Mouse (Mus musculus) ES-E14 (cell line): ENCODE data around the gene Trappc3. TPM values are rescaled to one million over a fixed set of nuclear protein-coding genes. Genes with fewer than 3 reads are reported as not detected.

Experiments
- DNase-seq: peaks from one replicate; pipeline ENCODE4 v3.0.0-alpha.2; 2013; ENCODE audit warnings: low read depth, low spot score
- H3K27ac ChIP-seq: 2 replicates; pipeline ENCODE4 v1.5.1; 2012; ENCODE audit warnings: low read depth, mild to moderate bottlenecking, low read length, moderate library complexity, mixed read lengths; ENCODE audit not compliant: poor library complexity, insufficient read depth, severe bottlenecking
- H3K36me3 ChIP-seq: 2 replicates; pipeline ENCODE4 v1.6.1; 2012; ENCODE audit warnings: mild to moderate bottlenecking, low read length, moderate library complexity, mixed read lengths; ENCODE audit not compliant: control insufficient read depth, poor library complexity, insufficient read depth, severe bottlenecking
- H3K4me1 ChIP-seq, 2 experiments: fragments of 150-350 bp in 1 of 2; sonication (generic) in 1 of 2; 2 replicates each; pipeline ENCODE4 v1.6.1; 2012; ENCODE audit warnings: low read length in 2 of 2, mild to moderate bottlenecking in 1 of 2, mixed read lengths in 1 of 2; ENCODE audit not compliant: control insufficient read depth in 2 of 2, insufficient read depth in 2 of 2, poor library complexity in 1 of 2
- H3K4me3 ChIP-seq, 2 experiments: fragments of 150-350 bp in 1 of 2; sonication (generic) in 1 of 2; 2 replicates each; pipeline ENCODE4 v1.5.1; 2012; ENCODE audit warnings: low read length in 2 of 2, low read depth in 1 of 2, mild to moderate bottlenecking in 1 of 2, mixed read lengths in 1 of 2; ENCODE audit not compliant: insufficient read depth in 1 of 2, poor library complexity in 1 of 2, severe bottlenecking in 1 of 2
- H3K9ac ChIP-seq: 2 replicates; pipeline ENCODE4 v1.6.1; 2012; ENCODE audit warnings: low read depth, mild to moderate bottlenecking, low read length, mixed read lengths; ENCODE audit not compliant: poor library complexity, insufficient read depth, severe bottlenecking
- H3K9me3 ChIP-seq: fragments of 150-350 bp; sonication (generic); 2 replicates; pipeline ENCODE4 v1.6.1; 2012; ENCODE audit warnings: low read depth, mild to moderate bottlenecking, low read length; ENCODE audit not compliant: control insufficient read depth, insufficient read depth
- CHD2 ChIP-seq: IDR thresholded peaks from 2 replicates; pipeline ENCODE4 v1.6.1; 2014; ENCODE audit warnings: mild to moderate bottlenecking, low read depth, low read length, inconsistent platforms
- HCFC1 ChIP-seq: IDR thresholded peaks from 2 replicates; pipeline ENCODE4 v1.6.1; 2012; ENCODE audit warnings: low read length, inconsistent platforms, borderline replicate concordance; ENCODE audit not compliant: insufficient read depth
- MAFK ChIP-seq: IDR thresholded peaks from 2 replicates; pipeline ENCODE4 v1.6.1; 2014; ENCODE audit warnings: mild to moderate bottlenecking, low read depth, low read length, inconsistent platforms; ENCODE audit not compliant: insufficient read depth
- ZC3H11A ChIP-seq: IDR thresholded peaks from 2 replicates; pipeline ENCODE4 v1.6.1; 2012; ENCODE audit warnings: low read depth, mild to moderate bottlenecking, inconsistent platforms, low read length, borderline replicate concordance
- ZNF384 ChIP-seq: IDR thresholded peaks from 2 replicates; pipeline ENCODE4 v1.6.1; 2012; ENCODE audit warnings: low read depth, low read length, inconsistent platforms
- in situ Hi-C, 2 experiments: fragments of 600-800 bp; cut with MboI; formaldehyde crosslinking; loops; one replicate each; pipeline ENCODE4 v1.15.1; 2025; ENCODE audit warnings: low sequenced_read_pairs in 2 of 2, inconsistent platforms in 1 of 2; ENCODE audit not compliant: unreplicated experiment in 2 of 2
- total RNA-seq: library from RNA; depleted of rRNA; stranded (reverse); fragments of 300-350 nt; gene quantifications from 2 replicates; pipeline ENCODE4 v1.2.3, GENCODE M21; 2012

Trappc3 gene
- total RNA-seq, 1 experiment = 54.8 TPM

- peaks cover 0 to 21% of the 10 kb centered on the region in 2 experiments; a peak in 3 of 4 replicates for H3K4me1 ChIP-seq
- in situ Hi-C loops = no loop called here
- TF ChIP-seq MAFK (no peak), CHD2 (no peak), ZC3H11A (no peak), HCFC1 (no peak), ZNF384 (no peak)
- no peak overlapping the region for H3K27ac ChIP-seq
- H3K4me3 ChIP-seq = peak overlapping the region; percentile 54 to 65
- peaks cover 48% of the 10 kb centered on the region for H3K36me3 ChIP-seq
- no peak for DNase-seq
- H3K9ac ChIP-seq = peak overlapping the region; percentile 17
- no peaks in the 10 kb centered on the region for H3K9me3 ChIP-seq
Measured at GRCm38 (mm10) chr4:126236467-126237280, 25.5 kb upstream of the Trappc3 start.

GRCm38 (mm10) chr4:126237721-126238242, 24.3 kb upstream of the Trappc3 start:
- Histone ChIP-seq H3K27ac (no peak overlapping the region), H3K36me3 (peaks cover 44% of the 10 kb centered on the region), H3K4me1 (peaks cover 0 to 29% of the 10 kb centered on the region in 2 experiments; a peak in 3 of 4 replicates), H3K9ac (no peak overlapping the region), H3K9me3 (no peaks in the 10 kb centered on the region), H3K4me3 (no peak overlapping the region)
- no peak for DNase-seq
- TF ChIP-seq CHD2 = no peak
- in situ Hi-C loops = no loop called here

- DNase-seq = no peak
- Histone ChIP-seq H3K9me3 (no peaks in the 10 kb centered on the region), H3K4me1 (peaks cover 0 to 20% of the 10 kb centered on the region in 2 experiments; a peak in 2 of 4 replicates), H3K4me3 (no peak overlapping the region), H3K9ac (no peak overlapping the region), H3K27ac (no peak overlapping the region), H3K36me3 (peaks cover 32% of the 10 kb centered on the region; the same call in 1 of the 2 replicates)
- no peak for TF ChIP-seq ZC3H11A
- TF ChIP-seq CHD2 = no peak
- no peak for TF ChIP-seq HCFC1
- no peak for TF ChIP-seq ZNF384
- no peak for TF ChIP-seq MAFK
- in situ Hi-C loops = no loop called here
Measured at GRCm38 (mm10) chr4:126239862-126240475, 22.2 kb upstream of the Trappc3 start.

GRCm38 (mm10) chr4:126241956-126242355, 20.2 kb upstream of the Trappc3 start:
- DNase-seq = no peak
- Histone ChIP-seq H3K4me3 (no peak overlapping the region), H3K9ac (no peak overlapping the region), H3K9me3 (no peaks in the 10 kb centered on the region), H3K27ac (no peak overlapping the region; the same call in 1 of the 2 replicates), H3K36me3 (peaks cover 27% of the 10 kb centered on the region; the same call in 1 of the 2 replicates), H3K4me1 (peaks cover 0 to 23% of the 10 kb centered on the region in 2 experiments)
- TF ChIP-seq CHD2 (no peak), HCFC1 (no peak), MAFK (no peak), ZC3H11A (no peak), ZNF384 (no peak)
- in situ Hi-C loops = no loop called here
